Mouse (Mus musculus): ENCODE measurements around the gene Glmn. TPM values are rescaled to one million over a fixed set of nuclear protein-coding genes. Genes with fewer than 3 reads are reported as not detected.

Gene Glmn
- total RNA-seq (2017) = 14.3 and 17.4 TPM in 2 replicates

DNA sequence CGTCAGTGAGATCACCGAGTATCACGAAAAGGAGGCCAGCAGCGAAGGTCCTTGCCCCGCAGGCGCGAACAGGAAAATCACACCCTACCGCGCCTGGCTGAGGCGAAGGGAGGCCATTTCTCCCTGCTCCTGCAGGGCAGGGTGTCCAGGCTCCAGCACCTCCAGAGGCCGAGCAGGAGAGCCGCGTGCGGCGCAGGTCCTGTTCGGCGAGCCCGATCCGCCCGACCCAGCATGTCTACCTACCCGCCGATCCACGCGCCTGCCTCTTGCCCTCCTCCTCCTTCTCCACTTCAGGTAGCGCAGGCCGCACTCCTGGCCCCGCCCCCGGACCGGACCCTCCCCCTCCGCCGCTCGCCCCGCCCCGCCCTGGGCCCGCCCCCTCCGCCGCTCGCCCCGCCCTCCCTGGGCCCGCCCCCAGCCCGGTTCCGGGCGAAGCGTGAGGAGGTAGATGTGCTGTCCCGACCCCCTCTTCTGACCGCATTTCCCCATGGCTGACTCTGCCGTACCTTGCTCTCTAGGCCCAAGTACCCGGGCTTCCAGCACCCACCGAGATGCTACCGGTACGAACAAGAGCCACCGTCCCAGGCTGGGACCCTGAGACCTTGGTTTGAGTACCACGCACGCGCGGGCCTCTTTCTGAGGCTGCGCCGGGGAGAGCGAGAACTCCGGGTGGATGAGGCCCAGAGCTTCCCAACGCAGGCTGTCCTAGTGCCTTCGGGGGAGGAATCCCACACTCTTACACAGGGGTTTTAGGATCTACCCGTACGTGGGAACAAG, at the start of gene Glmn, which contains the start of gene Rpap2:
Gene Glmn (minus strand): TSS at position 588 of the 777 bp plus-strand sequence.
Gene Rpap2 (plus strand): TSS at position 73 of the 777 bp plus-strand sequence.
- peak; percentile 89 for ATAC-seq (ENCODE audit: extremely low read depth, insufficient number of reproducible peaks, low FRiP score, poor library complexity, severe bottlenecking)

GRCm38 (mm10) chr5:107645935-107646334, 48.2 kb upstream of the Glmn start:
- ATAC-seq (ENCODE audit: extremely low read depth, insufficient number of reproducible peaks, low FRiP score, poor library complexity, severe bottlenecking) = no peak

DNA sequence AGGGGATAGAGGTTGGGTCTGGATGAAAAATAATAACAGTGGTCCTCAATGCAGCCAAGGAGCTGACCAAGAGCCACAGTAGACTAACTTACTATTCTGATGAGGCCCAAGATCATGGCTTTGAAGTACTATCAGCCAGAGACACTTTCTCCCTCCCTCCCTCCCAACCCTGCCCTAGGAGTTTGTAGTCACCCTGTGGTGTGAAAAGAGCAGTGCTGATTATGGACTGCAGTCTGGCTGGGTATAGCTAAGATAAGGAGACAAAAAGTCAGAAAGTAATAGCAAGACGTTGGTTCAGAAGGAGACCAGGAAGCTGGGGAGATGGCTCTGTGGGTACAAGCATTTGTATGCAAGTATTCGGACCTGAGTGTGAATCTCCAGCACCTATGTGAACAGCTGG, 46.9 kb upstream of the Glmn start:
- ATAC-seq (ENCODE audit: extremely low read depth, insufficient number of reproducible peaks, low FRiP score, poor library complexity, severe bottlenecking) = no peak

- no peak for ATAC-seq (ENCODE audit: extremely low read depth, insufficient number of reproducible peaks, low FRiP score, poor library complexity, severe bottlenecking)
Observed at GRCm38 (mm10) chr5:107638366-107638765, 40.7 kb upstream of the Glmn start.

GRCm38 (mm10) chr5:107637106-107637505, 39.4 kb upstream of the Glmn start:
- ATAC-seq (ENCODE audit: extremely low read depth, insufficient number of reproducible peaks, low FRiP score, poor library complexity, severe bottlenecking) = no peak

GRCm38 (mm10) chr5:107633651-107634050, 36.0 kb upstream of the Glmn start:
- no peak for ATAC-seq (ENCODE audit: extremely low read depth, insufficient number of reproducible peaks, low FRiP score, poor library complexity, severe bottlenecking)

DNA sequence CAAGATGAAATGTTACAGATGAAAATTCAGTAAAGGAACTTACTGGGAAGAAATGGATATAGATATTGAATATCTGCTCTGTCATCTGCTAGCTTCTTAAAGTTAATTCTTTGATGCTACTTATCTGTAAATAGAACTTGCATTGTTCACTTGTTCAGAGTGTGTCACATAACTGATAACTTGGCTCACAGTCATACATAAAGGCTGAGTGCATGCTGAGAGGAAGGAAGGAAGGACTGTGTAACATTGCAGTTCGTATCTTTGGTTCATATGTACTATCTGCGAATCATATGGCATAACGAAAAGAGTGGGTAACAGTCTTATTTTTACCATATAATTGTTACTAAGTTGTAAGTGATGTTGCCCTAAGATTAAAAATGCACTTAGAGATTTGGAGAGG, 23.6 kb upstream of the Glmn start:
- no peak for ATAC-seq (ENCODE audit: extremely low read depth, insufficient number of reproducible peaks, low FRiP score, poor library complexity, severe bottlenecking)

DNA sequence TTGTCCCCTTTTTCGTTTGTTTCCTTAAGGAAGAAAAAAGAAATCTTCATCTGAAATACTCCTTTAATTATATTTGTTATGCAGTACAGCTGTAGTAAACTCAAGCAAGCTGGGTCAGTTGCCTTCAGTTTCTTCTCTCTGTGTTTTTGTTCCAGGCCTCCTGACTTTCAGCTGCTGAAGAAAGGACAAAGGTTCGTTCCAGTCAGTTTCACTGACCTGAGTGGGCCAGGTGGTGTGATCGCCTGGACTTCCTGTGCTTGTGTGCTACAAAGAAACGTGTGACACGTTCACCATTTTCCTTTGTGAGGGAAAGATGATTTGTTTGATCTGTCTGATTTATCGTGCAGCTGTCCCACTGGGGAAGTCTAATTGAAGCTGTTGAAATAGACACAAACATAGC, 20.3 kb upstream of the Glmn start:
- no peak for ATAC-seq (ENCODE audit: extremely low read depth, insufficient number of reproducible peaks, low FRiP score, poor library complexity, severe bottlenecking)

DNA sequence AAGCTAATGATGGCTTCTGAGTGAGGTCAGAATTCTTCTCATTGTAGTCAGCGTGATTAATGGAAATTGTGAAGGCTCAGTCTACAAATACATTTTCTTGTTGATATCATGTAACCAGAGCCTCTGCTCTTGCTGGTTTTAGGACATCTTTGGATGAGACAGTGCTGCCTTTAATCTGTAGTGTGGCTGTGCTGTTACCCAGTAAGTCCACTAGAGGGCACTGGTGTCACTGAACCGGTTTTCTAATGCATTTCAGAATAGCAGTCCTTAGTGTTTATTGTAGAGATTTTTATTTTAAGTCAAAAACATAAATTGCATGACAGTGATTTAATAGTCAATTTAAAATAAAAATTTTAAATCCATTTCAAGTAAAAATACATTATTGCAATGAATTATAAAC, 13.5 kb upstream of the Glmn start:
- ATAC-seq (ENCODE audit: extremely low read depth, insufficient number of reproducible peaks, low FRiP score, poor library complexity, severe bottlenecking) = peak; percentile 94

DNA sequence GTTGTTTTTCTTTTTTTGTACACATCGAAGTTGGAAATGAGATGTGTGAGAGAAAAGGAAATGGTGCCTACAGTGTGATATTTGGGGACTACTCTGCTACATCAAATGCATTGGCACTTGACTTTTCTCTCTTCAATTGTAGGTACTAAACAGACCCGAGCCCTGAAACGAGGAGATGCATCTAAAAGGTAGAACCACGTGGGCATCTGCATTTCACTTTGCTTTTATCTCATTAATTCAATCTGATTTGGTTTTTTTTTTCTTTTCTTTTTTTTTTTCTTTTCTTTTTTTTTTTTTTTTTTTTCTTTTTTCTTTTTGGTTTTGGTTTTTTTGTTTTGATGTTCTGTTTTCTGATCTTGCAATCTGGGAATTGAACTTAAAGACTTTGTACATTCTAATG, 692 bp upstream of the Glmn start:
- ATAC-seq (ENCODE audit: extremely low read depth, insufficient number of reproducible peaks, low FRiP score, poor library complexity, severe bottlenecking) = no peak

GRCm38 (mm10) chr5:107569148-107569547, 28.5 kb downstream of the Glmn start:
- no peak for ATAC-seq (ENCODE audit: extremely low read depth, insufficient number of reproducible peaks, low FRiP score, poor library complexity, severe bottlenecking)

GRCm38 (mm10) chr5:107556969-107557368, 40.7 kb downstream of the Glmn start:
- no peak for ATAC-seq (ENCODE audit: extremely low read depth, insufficient number of reproducible peaks, low FRiP score, poor library complexity, severe bottlenecking)

GRCm38 (mm10) chr5:107554336-107554735, 43.4 kb downstream of the Glmn start:
- no peak for ATAC-seq (ENCODE audit: extremely low read depth, insufficient number of reproducible peaks, low FRiP score, poor library complexity, severe bottlenecking)

- ATAC-seq (ENCODE audit: extremely low read depth, insufficient number of reproducible peaks, low FRiP score, poor library complexity, severe bottlenecking) = no peak
Observed at GRCm38 (mm10) chr5:107548444-107548843, 49.2 kb downstream of the Glmn start.

- no peak for ATAC-seq (ENCODE audit: extremely low read depth, insufficient number of reproducible peaks, low FRiP score, poor library complexity, severe bottlenecking)
Observed at GRCm38 (mm10) chr5:107547955-107548354, 49.7 kb downstream of the Glmn start.

DNA sequence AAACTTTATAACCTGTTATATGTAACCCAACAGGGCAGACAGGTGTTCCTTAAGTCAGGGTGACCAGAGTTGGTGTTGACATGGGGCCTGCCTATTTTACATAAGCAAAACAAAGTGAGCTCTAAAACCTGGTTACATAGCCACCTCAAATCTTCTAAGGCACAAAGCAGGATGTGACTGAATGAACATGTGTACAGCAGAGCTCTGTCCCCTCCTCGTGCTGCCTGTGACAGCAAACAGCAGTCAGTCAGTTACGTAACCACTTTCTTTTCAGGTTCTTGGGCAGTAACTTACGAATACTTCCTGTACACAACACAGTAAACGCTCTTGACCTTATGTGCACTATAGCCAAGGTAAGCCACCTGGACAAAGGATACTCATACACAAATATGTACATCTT, 51.8 kb downstream of the Glmn start:
- ATAC-seq (ENCODE audit: extremely low read depth, insufficient number of reproducible peaks, low FRiP score, poor library complexity, severe bottlenecking) = peak; percentile 26; the same call in 1 of the 2 replicates

DNA sequence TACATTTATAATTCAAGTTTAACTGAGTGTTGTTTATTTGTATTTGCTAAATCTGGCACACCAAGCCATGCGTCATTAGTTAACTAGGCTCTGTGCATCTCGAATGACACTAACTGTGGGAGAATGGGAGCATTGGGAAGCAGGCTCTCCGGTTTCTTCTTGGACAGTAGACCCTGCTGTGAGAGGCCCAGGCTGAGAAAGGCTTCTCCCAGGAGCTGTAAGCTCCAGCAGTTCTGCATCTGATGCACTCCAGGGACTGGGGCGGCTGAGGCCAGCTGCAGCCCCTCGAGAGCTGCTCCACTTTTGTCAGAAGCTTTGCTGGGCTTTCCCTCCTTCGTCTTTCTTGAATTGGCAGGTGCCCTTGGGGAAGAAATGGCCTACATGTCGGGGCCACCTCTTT, 56.0 kb downstream of the Glmn start:
- ATAC-seq (ENCODE audit: extremely low read depth, insufficient number of reproducible peaks, low FRiP score, poor library complexity, severe bottlenecking) = no peak

DNA sequence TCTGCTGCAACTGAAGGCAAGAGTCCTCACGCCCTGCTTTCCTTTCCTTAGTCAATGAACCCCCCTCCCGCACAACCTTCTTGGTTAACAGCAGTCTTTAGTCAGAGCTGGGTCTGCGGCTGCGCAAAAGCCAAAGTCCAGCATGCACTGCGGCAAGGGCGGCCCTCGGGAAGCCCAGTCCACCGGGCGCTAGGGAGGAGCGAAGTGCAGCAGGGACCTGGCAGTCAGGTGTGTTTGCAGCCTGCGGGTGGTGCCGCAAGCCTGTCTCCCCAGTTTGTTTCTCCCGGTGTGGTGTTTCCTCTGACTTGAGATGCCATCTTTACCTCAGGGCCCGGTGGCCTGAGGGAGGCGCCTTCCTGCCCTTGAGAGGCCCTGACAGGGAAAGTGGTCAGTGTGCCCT, 63.1 kb downstream of the Glmn start, which contains the start of gene 1700028K03Rik:
Gene 1700028K03Rik (plus strand): TSS at position 129 of the 400 bp plus-strand sequence.
- no peak for ATAC-seq (ENCODE audit: extremely low read depth, insufficient number of reproducible peaks, low FRiP score, poor library complexity, severe bottlenecking)

DNA sequence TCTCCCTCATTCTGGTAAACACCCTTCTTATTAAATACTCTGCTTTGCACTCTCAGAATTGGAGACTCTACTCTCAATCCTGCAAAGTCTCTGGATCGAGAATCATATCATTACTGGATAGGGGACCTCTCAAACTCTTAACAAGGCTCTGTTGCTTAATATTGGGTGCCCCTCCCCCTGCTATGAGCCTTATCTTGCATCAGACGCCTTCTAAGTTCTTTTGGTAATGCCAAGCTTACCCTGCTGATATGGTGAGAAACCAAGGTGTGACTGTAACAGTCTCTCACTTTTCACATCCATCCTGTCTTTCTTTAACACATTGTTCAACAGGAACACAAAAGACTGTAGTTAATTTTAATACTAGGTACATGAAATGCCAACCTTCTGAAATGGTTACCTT, 64.1 kb downstream of the Glmn start:
- ATAC-seq (ENCODE audit: extremely low read depth, insufficient number of reproducible peaks, low FRiP score, poor library complexity, severe bottlenecking) = no peak

GRCm38 (mm10) chr5:107528856-107529255, 68.8 kb downstream of the Glmn start:
- ATAC-seq (ENCODE audit: extremely low read depth, insufficient number of reproducible peaks, low FRiP score, poor library complexity, severe bottlenecking) = no peak

DNA sequence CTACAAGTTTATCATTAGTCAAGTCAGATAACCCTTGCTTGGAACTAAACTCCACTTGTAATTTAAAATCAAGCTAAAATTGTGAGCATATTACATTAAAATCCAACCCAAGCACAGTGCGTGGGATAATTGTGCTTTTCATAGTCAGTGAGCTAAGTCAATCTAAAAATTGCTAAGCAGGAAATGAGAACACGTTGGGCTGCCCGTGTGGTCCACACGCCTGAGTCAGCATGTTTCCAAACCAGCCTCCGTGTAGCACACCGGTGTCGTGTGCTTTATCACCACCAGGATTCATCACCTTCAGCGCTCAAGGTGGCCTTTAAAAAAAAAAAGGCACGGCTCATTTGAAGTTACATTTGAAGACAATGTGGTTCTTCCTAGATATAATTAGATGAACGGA, 73.4 kb downstream of the Glmn start:
- no peak for ATAC-seq (ENCODE audit: extremely low read depth, insufficient number of reproducible peaks, low FRiP score, poor library complexity, severe bottlenecking)

All from neutrophil, adult 5-6 weeks (primary cell).